Mouse (Mus musculus) lung, postnatal 0 days (tissue): ENCODE data around the gene Vpreb1.

Experiments used
- CTCF ChIP-seq: IDR thresholded peaks from 2 replicates; pipeline ENCODE4 v1.5.1; 2016; ENCODE audit warnings: antibody characterized with exemption, mild to moderate bottlenecking
- EP300 ChIP-seq: IDR thresholded peaks from 2 replicates; pipeline ENCODE4 v1.6.1; 2016; ENCODE audit warnings: antibody characterized with exemption, mild to moderate bottlenecking, control low read depth

- no peak for TF ChIP-seq CTCF
- no peak for TF ChIP-seq EP300
Measured at GRCm38 (mm10) chr16:16879025-16879424, 8.4 kb upstream of the Vpreb1 start.
